Mouse (Mus musculus) stomach, postnatal 0 days (tissue): Measurements from ENCODE around the gene Synpr. TPM values are rescaled to one million over a fixed set of nuclear protein-coding genes. Genes with fewer than 3 reads are reported as not detected.

Source experiments
- ATAC-seq: fragments of 200-750 bp; cut with Nextera tagmentation; 2 replicates; pipeline ENCODE4 v1.8.0; 2017; ENCODE audit not compliant: low FRiP score, low TSS enrichment
- DNase-seq: peaks from one replicate; pipeline ENCODE4 v3.0.0-alpha.2; 2016; ENCODE audit warnings: low spot score
- H3K27ac ChIP-seq: fragments of 300-500 bp; sonication (generic); replicated peaks from 2 replicates; pipeline ENCODE4 v1.5.1; 2014; ENCODE audit warnings: mild to moderate bottlenecking, control low read depth
- H3K27me3 ChIP-seq: fragments of 300-500 bp; sonication (generic); 2 replicates; pipeline ENCODE4 v1.6.1; 2014; ENCODE audit warnings: low read length; ENCODE audit not compliant: control insufficient read depth, insufficient read depth
- H3K36me3 ChIP-seq: fragments of 300-500 bp; sonication (generic); 2 replicates; pipeline ENCODE4 v1.6.1; 2014; ENCODE audit warnings: low read length, mixed read lengths; ENCODE audit not compliant: control insufficient read depth, insufficient read depth
- H3K4me1 ChIP-seq: fragments of 300-500 bp; sonication (generic); replicated peaks from 2 replicates; pipeline ENCODE4 v1.6.1; 2014; ENCODE audit warnings: antibody characterized with exemption; ENCODE audit not compliant: control insufficient read depth, insufficient read depth
- H3K4me2 ChIP-seq: fragments of 300-500 bp; sonication (generic); replicated peaks from 2 replicates; pipeline ENCODE4 v1.6.1; 2014; ENCODE audit warnings: low read depth, mild to moderate bottlenecking, control low read depth, moderate library complexity
- H3K4me3 ChIP-seq: fragments of 300-500 bp; sonication (generic); 2 replicates; pipeline ENCODE4 v1.5.1; 2014; ENCODE audit warnings: low read depth, low read length, control low read depth
- H3K9ac ChIP-seq: fragments of 300-500 bp; sonication (generic); 2 replicates; pipeline ENCODE4 v1.6.1; 2014; ENCODE audit warnings: mild to moderate bottlenecking, low read length, control low read depth, mixed read lengths
- H3K9me3 ChIP-seq: fragments of 300-500 bp; sonication (generic); 2 replicates; pipeline ENCODE4 v1.6.1; 2016; ENCODE audit warnings: low read length; ENCODE audit not compliant: control insufficient read depth
- CTCF ChIP-seq: IDR thresholded peaks from 2 replicates; pipeline ENCODE4 v1.5.1; 2016; ENCODE audit warnings: antibody characterized with exemption, low read depth, mild to moderate bottlenecking, moderate library complexity
- EP300 ChIP-seq: optimal IDR thresholded peaks from 2 replicates; pipeline ENCODE3; 2016; ENCODE audit warnings: antibody characterized with exemption
- WGBS: fragments of 180-500 bp; shearing (Covaris S2); extraction: QIAGEN DNeasy Blood & Tissue Kit; methylation state at CpG from one replicate; pipeline ENCODE4 v1.1.7; 2014; 5-methylcytosine and 5-hydroxymethylcytosine counted together
- polyA plus RNA-seq: library from polyadenylated mRNA; unstranded; fragments of >200 nt; fragmentation: Nextera tagmentation; extraction: Ambion mirVana; gene quantifications from 2 replicates; pipeline ENCODE4 v1.2.1, GENCODE M21; 2015

Synpr gene
- polyA plus RNA-seq, 1 experiment from 2014 or later = 1.3 TPM

DNA sequence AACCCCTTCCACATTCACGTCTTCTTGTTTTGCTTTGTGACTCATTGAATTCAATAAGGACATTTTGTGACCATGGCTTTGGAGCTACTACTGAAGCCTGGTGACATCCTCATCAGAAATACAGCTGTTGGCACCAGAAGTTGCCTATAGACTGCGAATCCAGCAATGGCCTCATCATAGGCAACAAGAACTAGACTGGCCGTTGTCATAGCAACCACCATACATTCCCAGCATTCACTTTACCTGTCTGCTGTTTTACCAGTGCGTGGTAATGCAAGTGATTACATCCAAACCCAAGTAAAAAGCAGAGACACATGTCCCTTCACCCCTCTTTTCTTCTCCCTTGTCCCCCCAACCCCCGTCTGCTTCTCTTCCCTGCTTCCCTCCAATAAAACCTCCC lies 105.4 kb downstream of the Synpr start:
- ATAC-seq (no peak), DNase-seq (no peak)
- H3K9ac ChIP-seq = no peak overlapping the region
- no peak overlapping the region for H3K4me3 ChIP-seq
- TF ChIP-seq EP300 (no peak), CTCF (no peak)
- no peak overlapping the region for H3K27ac ChIP-seq
- 77% methylated on average over 5 of the region's 5 CpGs for WGBS
- no peak overlapping the region for H3K4me2 ChIP-seq
- no peaks in the 10 kb centered on the region for H3K9me3 ChIP-seq
- H3K27me3 ChIP-seq = no peaks in the 10 kb centered on the region
- H3K4me1 ChIP-seq = no peaks in the 10 kb centered on the region
- no peaks in the 10 kb centered on the region for H3K36me3 ChIP-seq

- Histone ChIP-seq H3K9ac (no peak overlapping the region), H3K4me3 (no peak overlapping the region), H3K27ac (no peak overlapping the region), H3K27me3 (no peaks in the 10 kb centered on the region), H3K4me2 (no peak overlapping the region), H3K36me3 (no peaks in the 10 kb centered on the region), H3K4me1 (no peaks in the 10 kb centered on the region), H3K9me3 (no peaks in the 10 kb centered on the region)
- 26% methylated on average over 6 of the region's 6 CpGs for WGBS
- DNase-seq (no peak), ATAC-seq (no peak)
- TF ChIP-seq EP300 (no peak), CTCF (no peak)
These were observed 114.8 kb downstream of the Synpr start for GRCm38 (mm10) chr14:13399226-13400020.

DNA sequence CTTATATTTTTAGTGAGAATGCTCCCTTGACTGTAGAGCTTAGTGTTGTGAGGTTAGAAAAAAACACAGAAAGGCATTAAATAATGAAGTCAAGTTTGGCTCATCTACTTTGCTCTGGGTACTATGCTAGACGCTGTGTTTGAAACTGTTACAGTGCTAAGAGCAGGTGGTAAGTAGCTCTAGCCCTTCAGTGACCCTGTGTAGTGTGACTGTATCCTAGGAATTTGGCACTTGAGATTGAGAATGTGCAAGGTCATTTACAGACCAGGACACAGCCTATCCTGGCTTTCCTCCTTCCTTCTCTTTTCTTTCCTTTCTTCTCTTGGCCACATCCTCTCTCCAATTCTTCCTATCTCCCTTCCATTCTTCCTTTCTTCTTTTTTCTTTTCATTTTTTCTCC lies 127.1 kb downstream of the Synpr start:
- no peaks in the 10 kb centered on the region for H3K36me3 ChIP-seq
- no peak for TF ChIP-seq EP300
- TF ChIP-seq CTCF = no peak
- H3K4me3 ChIP-seq = no peak overlapping the region
- H3K27me3 ChIP-seq = no peaks in the 10 kb centered on the region
- no peaks in the 10 kb centered on the region for H3K4me1 ChIP-seq
- no peak overlapping the region for H3K9ac ChIP-seq
- ATAC-seq (no peak), DNase-seq (no peak)
- H3K4me2 ChIP-seq = no peak overlapping the region
- 71% methylated on average over 1 of the region's 1 CpGs for WGBS
- no peak overlapping the region for H3K27ac ChIP-seq
- H3K9me3 ChIP-seq = no peaks in the 10 kb centered on the region

- TF ChIP-seq CTCF = no peak
- TF ChIP-seq EP300 = no peak
- Histone ChIP-seq H3K9ac (no peak overlapping the region), H3K36me3 (no peaks in the 10 kb centered on the region), H3K9me3 (no peaks in the 10 kb centered on the region), H3K4me1 (no peaks in the 10 kb centered on the region), H3K27me3 (no peaks in the 10 kb centered on the region), H3K4me2 (no peak overlapping the region), H3K27ac (no peak overlapping the region), H3K4me3 (no peak overlapping the region)
- ATAC-seq (no peak), DNase-seq (no peak)
- WGBS = 83% methylated on average over 6 of the region's 6 CpGs
These were observed 156.1 kb downstream of the Synpr start for GRCm38 (mm10) chr14:13440723-13441122.

- H3K4me2 ChIP-seq = no peak overlapping the region
- H3K27me3 ChIP-seq = no peaks in the 10 kb centered on the region
- H3K27ac ChIP-seq = no peak overlapping the region
- no peak for ATAC-seq
- DNase-seq = no peak
- H3K36me3 ChIP-seq = no peaks in the 10 kb centered on the region
- WGBS = 13% methylated on average over 2 of the region's 2 CpGs
- no peak overlapping the region for H3K4me3 ChIP-seq
- TF ChIP-seq EP300 = no peak
- no peak for TF ChIP-seq CTCF
- H3K9me3 ChIP-seq = no peaks in the 10 kb centered on the region
- H3K4me1 ChIP-seq = no peaks in the 10 kb centered on the region
- H3K9ac ChIP-seq = no peak overlapping the region
These were observed 160.3 kb downstream of the Synpr start for GRCm38 (mm10) chr14:13444908-13445307.

DNA sequence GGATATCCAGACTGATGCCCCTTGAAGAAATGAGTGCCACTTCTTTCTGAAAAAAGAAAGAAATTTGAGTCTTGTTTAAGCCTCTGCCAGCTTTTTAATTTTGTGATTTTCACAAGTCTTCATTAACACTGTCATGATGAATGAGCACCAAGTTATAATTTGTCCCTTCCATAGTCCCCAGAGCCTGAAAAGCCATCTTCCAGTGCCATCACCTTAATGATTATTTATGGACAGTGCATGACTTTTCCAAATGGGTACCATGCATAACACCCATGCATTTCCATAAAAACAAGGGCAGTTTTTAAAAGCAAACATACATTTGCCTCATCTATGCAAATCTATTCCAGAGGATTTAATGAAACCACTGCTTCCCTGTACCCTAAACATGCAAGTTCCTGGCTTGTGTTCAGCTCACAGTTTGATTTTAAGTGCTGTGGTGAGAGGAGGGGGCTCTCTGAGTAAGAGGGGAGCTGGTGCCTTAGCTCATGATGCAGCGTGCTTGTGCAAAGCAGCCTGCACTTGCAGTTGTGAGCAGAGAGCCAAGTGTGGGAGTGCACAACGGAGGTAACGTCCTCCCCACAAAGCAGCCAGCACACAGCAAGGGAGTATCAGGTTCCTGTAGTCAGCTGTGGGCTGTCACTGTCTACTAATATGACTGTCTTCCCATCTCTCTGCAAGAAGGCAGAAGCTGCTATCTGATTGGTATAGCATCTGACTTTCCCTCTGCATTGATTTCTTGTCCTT lies 169.1 kb downstream of the Synpr start:
- ATAC-seq (no peak), DNase-seq (no peak)
- Histone ChIP-seq H3K36me3 (no peaks in the 10 kb centered on the region), H3K9me3 (no peaks in the 10 kb centered on the region), H3K27ac (no peak overlapping the region), H3K27me3 (no peaks in the 10 kb centered on the region), H3K4me2 (no peak overlapping the region), H3K4me3 (no peak overlapping the region), H3K4me1 (no peaks in the 10 kb centered on the region), H3K9ac (no peak overlapping the region)
- WGBS = 21% methylated on average over 3 of the region's 3 CpGs
- TF ChIP-seq EP300 (no peak), CTCF (no peak)
